Mouse (Mus musculus) cerebellum, adult 2 months (tissue): ENCODE results near the gene Chst5. TPM values are rescaled to one million over a fixed set of nuclear protein-coding genes. Genes with fewer than 3 reads are reported as not detected.
"Not testable (repeated sequence)": the region's sequence is repeated elsewhere in the genome, so short reads cannot be mapped to it uniquely, and the experiment has no call there.

Source experiments
- DNase-seq, 2 experiments: peaks; one replicate each; pipeline ENCODE4 v3.0.0; 2021
- H3K27ac ChIP-seq: fragments of 200-500 bp; 2 replicates; pipeline ENCODE4 v1.5.1; 2012; ENCODE audit warnings: low read length, control low read depth, inconsistent platforms; ENCODE audit not compliant: insufficient read depth
- H3K27me3 ChIP-seq: fragments of 200-500 bp; 2 replicates; pipeline ENCODE4 v1.6.1; 2012; ENCODE audit warnings: inconsistent platforms, mild to moderate bottlenecking, low read length, moderate library complexity; ENCODE audit not compliant: control insufficient read depth, insufficient read depth
- H3K4me1 ChIP-seq: fragments of 200-500 bp; 2 replicates; pipeline ENCODE4 v1.6.1; 2011; ENCODE audit warnings: low read length; ENCODE audit not compliant: control insufficient read depth, insufficient read depth
- H3K4me3 ChIP-seq: fragments of 200-500 bp; replicated peaks from 2 replicates; pipeline ENCODE3; 2011; ENCODE audit warnings: mild to moderate bottlenecking, low read depth, low read length, control low read depth; ENCODE audit not compliant: insufficient read depth
- CTCF ChIP-seq: fragments of 200-500 bp; IDR thresholded peaks from 2 replicates; pipeline ENCODE4 v1.5.1; 2011; ENCODE audit warnings: low read depth, mild to moderate bottlenecking, control low read depth, low read length, moderate library complexity, borderline replicate concordance; ENCODE audit not compliant: insufficient read depth
- POLR2A ChIP-seq: fragments of 200-500 bp; IDR thresholded peaks from 2 replicates; pipeline ENCODE4 v1.6.1; 2011; ENCODE audit warnings: low read length, control low read depth, borderline replicate concordance; ENCODE audit not compliant: insufficient read depth
- WGBS: fragments of 180-500 bp; shearing (Covaris S2); methylation state at CpG from one replicate; pipeline ENCODE4 v1.1.7; 2018; 5-methylcytosine and 5-hydroxymethylcytosine counted together
- polyA plus RNA-seq: library from polyadenylated mRNA; depleted of rRNA; stranded (reverse); fragments of >200 nt; gene quantifications from 2 replicates; pipeline ENCODE4 v1.2.3, GENCODE M21; 2012; rRNA removed

Chst5 gene
- polyA plus RNA-seq, 1 experiment = 2.1 TPM

GRCm38 (mm10) chr8:111865130-111865852 lies 45.0 kb downstream of the Chst5 start:
- Histone ChIP-seq H3K4me1 (no peaks in the 10 kb centered on the region), H3K4me3 (no peak overlapping the region), H3K27me3 (no peaks in the 10 kb centered on the region), H3K27ac (no peak overlapping the region)
- TF ChIP-seq CTCF (no peak), POLR2A (no peak)
- 95% methylated on average over 8 of the region's 8 CpGs for WGBS
- DNase-seq = no peak

- WGBS = 90% methylated on average over 8 of the region's 8 CpGs
Measured at GRCm38 (mm10) chr8:111864648-111865047, 45.6 kb downstream of the Chst5 start.

GRCm38 (mm10) chr8:111863280-111863679 lies 47.0 kb downstream of the Chst5 start:
- Histone ChIP-seq H3K27ac (no peak overlapping the region), H3K4me1 (no peaks in the 10 kb centered on the region), H3K27me3 (no peaks in the 10 kb centered on the region), H3K4me3 (no peak overlapping the region)
- TF ChIP-seq CTCF = no peak
- no peak for TF ChIP-seq POLR2A
- WGBS = 92% methylated on average over 4 of the region's 4 CpGs
- no peak for DNase-seq

More at GRCm38 (mm10) chr8:111864648-111865047, 45.6 kb downstream of the Chst5 start:
- H3K4me1 ChIP-seq = no peaks in the 10 kb centered on the region
- DNase-seq = no peak
- TF ChIP-seq CTCF = no peak
- no peak for TF ChIP-seq POLR2A
- no peak overlapping the region for H3K4me3 ChIP-seq
- H3K27ac ChIP-seq = no peak overlapping the region
- H3K27me3 ChIP-seq = no peaks in the 10 kb centered on the region

GRCm38 (mm10) chr8:111855977-111856376 lies 54.3 kb downstream of the Chst5 start:
- no peak overlapping the region for H3K27ac ChIP-seq
- H3K4me1 ChIP-seq = peaks cover 2% of the 10 kb centered on the region
- no peak overlapping the region for H3K4me3 ChIP-seq
- no peak for TF ChIP-seq POLR2A
- TF ChIP-seq CTCF = no peak
- no peaks in the 10 kb centered on the region for H3K27me3 ChIP-seq
- 88% methylated on average over 12 of the region's 12 CpGs for WGBS
- no peak for DNase-seq

GRCm38 (mm10) chr8:111853861-111854501 lies 56.3 kb downstream of the Chst5 start, which contains the start of gene Cfdp1:
Gene Cfdp1, minus strand, starts transcription at chr8:111854291.
- 0 out of 2 replicates have a peak, but pooled peaks have one; percentile 17 for TF ChIP-seq CTCF
- TF ChIP-seq POLR2A = peak; percentile 97
- H3K4me1 ChIP-seq = peaks cover 6% of the 10 kb centered on the region
- no peak within 1 kb of the TSS for H3K27ac ChIP-seq
- under 1% methylated on average over 53 of the region's 53 CpGs for WGBS
- H3K27me3 ChIP-seq = no peaks in the 10 kb centered on the region
- DNase-seq = peak; percentile 95 to 97
- H3K4me3 ChIP-seq = peak within 1 kb of the TSS; percentile 85

- WGBS = 52% methylated on average over 12 of the region's 12 CpGs
- DNase-seq, H3K27ac ChIP-seq, H3K27me3 ChIP-seq, H3K4me1 ChIP-seq: not testable (repeated sequence)
- peak overlapping the region; percentile 34 for H3K4me3 ChIP-seq
Measured at GRCm38 (mm10) chr8:111853219-111853618, 57.0 kb downstream of the Chst5 start.

- DNase-seq = no peak
- Histone ChIP-seq H3K4me3 (no peak overlapping the region), H3K4me1 (peaks cover 8% of the 10 kb centered on the region), H3K27ac (no peak overlapping the region), H3K27me3 (no peaks in the 10 kb centered on the region)
- 94% methylated on average over 6 of the region's 6 CpGs for WGBS
- TF ChIP-seq CTCF (no peak), POLR2A (no peak)
Measured at GRCm38 (mm10) chr8:111846746-111847145, 63.5 kb downstream of the Chst5 start.

Other genes with a start within 250 kb of the Chst5 start
- 0.29 and 0.33 TPM in 2 replicates for gene Ctrb1, start 219.4 kb downstream of the Chst5 start, polyA plus RNA-seq
- gene Bcar1, start 166.6 kb downstream of the Chst5 start, polyA plus RNA-seq = 129 and 146 TPM in 2 replicates
- 82.0 and 94.5 TPM in 2 replicates for gene Cfdp1, start 56.2 kb downstream of the Chst5 start, polyA plus RNA-seq
- 7.2 and 8.6 TPM in 2 replicates for gene Tmem170, start 33.7 kb downstream of the Chst5 start, polyA plus RNA-seq
- 15.1 and 15.8 TPM in 2 replicates for gene Tmem231, start 23.4 kb upstream of the Chst5 start, polyA plus RNA-seq
- gene Gabarapl2, start 30.3 kb upstream of the Chst5 start, polyA plus RNA-seq = 373 and 404 TPM in 2 replicates
- gene Adat1, start 81.9 kb upstream of the Chst5 start, polyA plus RNA-seq = 9.4 and 10.2 TPM in 2 replicates
- 90.2 and 91.7 TPM in 2 replicates for gene Kars, start 100.9 kb upstream of the Chst5 start, polyA plus RNA-seq
- 36.3 and 38.0 TPM in 2 replicates for gene Terf2ip, start 101.0 kb upstream of the Chst5 start, polyA plus RNA-seq
- gene Gm6793, start 104.6 kb upstream of the Chst5 start, polyA plus RNA-seq = not detected in 2 replicates